In genomic region chr1:91658991-91659441, GRCm38 (mm10) we compare ENCODE assay signal across 23 mouse cellular contexts.
DNase-seq lines count a peak whose midpoint lies in the region; ATAC-seq and TF ChIP-seq lines count a peak whose summit lies in the region.
"Had no signal": no experiment of that assay in that cellular context is flagged by ENCODE, and none has a peak within 500 bp of the region (broad histone marks: within the 10 kb centered on the region; RNA-seq: fewer than 3 reads in every experiment).

No protein-coding gene starts in this region.

- H3K4me2 ChIP-seq in heart, embryonic 16.5 days (ENCODE audit: low read depth, low read length), result no peak overlapping the region
- H3K4me2 ChIP-seq in embryonic facial prominence, embryonic 15.5 days (replicated peaks), result no peak overlapping the region
- H3K4me2 ChIP-seq: forebrain, embryonic 13.5 days; heart, embryonic 13.5 days; hindbrain, embryonic 13.5 days; limb, embryonic 13.5 days; liver, embryonic 15.5 days; neural tube, embryonic 13.5 days; stomach, embryonic 15.5 days had no signal

- H3K4me3 ChIP-seq in heart, embryonic 16.5 days (ENCODE audit: low read length), result no peak overlapping the region
- H3K4me3 ChIP-seq in embryonic facial prominence, embryonic 15.5 days (replicated peaks), result no peak overlapping the region
- H3K4me3 ChIP-seq in thymus, adult 2 months (ENCODE audit: control insufficient read depth, insufficient read depth, low read length), result peak overlapping the region; percentile 23
- H3K4me3 ChIP-seq: forebrain, embryonic 13.5 days; heart, embryonic 13.5 days; hindbrain, embryonic 13.5 days; limb, embryonic 13.5 days; liver, embryonic 15.5 days; myocyte; neural tube, embryonic 13.5 days; stomach, embryonic 15.5 days had no signal

- no peaks in the 10 kb centered on the region for H3K36me3 ChIP-seq in heart, embryonic 16.5 days (ENCODE audit: control insufficient read depth, insufficient read depth)
- no peaks in the 10 kb centered on the region for H3K36me3 ChIP-seq in embryonic facial prominence, embryonic 15.5 days
- H3K36me3 ChIP-seq in thymus, adult 2 months (ENCODE audit: control insufficient read depth, insufficient read depth, low read length), result no peaks in the 10 kb centered on the region
- H3K36me3 ChIP-seq: heart, embryonic 13.5 days; hindbrain, embryonic 13.5 days; limb, embryonic 13.5 days; liver, embryonic 15.5 days; neural tube, embryonic 13.5 days; stomach, embryonic 15.5 days had no signal

- ATAC-seq in heart, embryonic 16.5 days (replicated peaks; ENCODE audit: extremely low read depth, insufficient read depth, low FRiP score), result peak; percentile 58
- ATAC-seq in embryonic facial prominence, embryonic 15.5 days (ENCODE audit: insufficient number of reproducible peaks, low FRiP score, low TSS enrichment, low read depth), result peak; percentile 67
- ATAC-seq: CD4-positive, CD25-positive, alpha-beta regulatory T cell, adult 4 months; forebrain, embryonic 13.5 days; lung, postnatal 0 days; midbrain, embryonic 16.5 days had no signal

- no peaks in the 10 kb centered on the region for H3K9me3 ChIP-seq in heart, embryonic 16.5 days (replicated peaks; ENCODE audit: control insufficient read depth, low read length)
- H3K9me3 ChIP-seq in embryonic facial prominence, embryonic 15.5 days (replicated peaks), result no peaks in the 10 kb centered on the region
- H3K9me3 ChIP-seq: forebrain, embryonic 13.5 days; heart, embryonic 13.5 days; hindbrain, embryonic 13.5 days; limb, embryonic 13.5 days; liver, embryonic 15.5 days; neural tube, embryonic 13.5 days; stomach, embryonic 15.5 days had no signal

- TF ChIP-seq CTCF in thymus, adult 2 months (IDR thresholded peaks at IDR 0.05; ENCODE audit: borderline replicate concordance, control insufficient read depth, extremely low read depth, insufficient read depth, low read length, poor library complexity), result no peak

- no peak overlapping the region for H3K27ac ChIP-seq in heart, embryonic 16.5 days (ENCODE audit: low read length)
- peak overlapping the region; percentile 61 for H3K27ac ChIP-seq in embryonic facial prominence, embryonic 15.5 days (replicated peaks)
- H3K27ac ChIP-seq in thymus, adult 2 months (ENCODE audit: control insufficient read depth, insufficient read depth, low read length), result peak overlapping the region; percentile 82
- H3K27ac ChIP-seq: forebrain, embryonic 13.5 days; heart, embryonic 13.5 days; hindbrain, embryonic 13.5 days; kidney, postnatal 0 days; limb, embryonic 13.5 days; liver, embryonic 15.5 days; macrophage; neural tube, embryonic 13.5 days; stomach, embryonic 15.5 days had no signal

- no peak for TF ChIP-seq POLR2A in thymus, adult 2 months (IDR thresholded peaks at IDR 0.05; ENCODE audit: control insufficient read depth, extremely low read depth, insufficient read depth, low read length, poor library complexity)

- no peaks in the 10 kb centered on the region for H3K4me1 ChIP-seq in heart, embryonic 16.5 days (ENCODE audit: control insufficient read depth, insufficient read depth, low read length)
- H3K4me1 ChIP-seq in embryonic facial prominence, embryonic 15.5 days, result peaks cover 12% of the 10 kb centered on the region
- peaks cover 42% of the 10 kb centered on the region for H3K4me1 ChIP-seq in thymus, adult 2 months (replicated peaks; ENCODE audit: control insufficient read depth, insufficient read depth, low read length)
- H3K4me1 ChIP-seq: forebrain, embryonic 13.5 days; heart, embryonic 13.5 days; hindbrain, embryonic 13.5 days; liver, embryonic 15.5 days; neural tube, embryonic 13.5 days had no signal

- H3K9ac ChIP-seq in heart, embryonic 16.5 days (ENCODE audit: low read length), result no peak overlapping the region
- no peak overlapping the region for H3K9ac ChIP-seq in embryonic facial prominence, embryonic 15.5 days
- H3K9ac ChIP-seq: forebrain, embryonic 13.5 days; heart, embryonic 13.5 days; hindbrain, embryonic 13.5 days; limb, embryonic 13.5 days; liver, embryonic 15.5 days; neural tube, embryonic 13.5 days; stomach, embryonic 15.5 days had no signal

- no peak for DNase-seq in heart, postnatal 4 days
- DNase-seq in thymus, adult 2 months, result peak; percentile 63
- peak; percentile 69 for DNase-seq in thymus, postnatal 4 days
- no peak for DNase-seq in urinary bladder, postnatal 25 days (ENCODE audit: low spot score)
- DNase-seq in ovary, postnatal 10 days (ENCODE audit: low spot score), result no peak
- DNase-seq: adrenal gland, postnatal 25 days; cerebellum, postnatal 10 days; kidney, adult 2 months had no signal

- 87% methylated on average over 13 of the region's 15 CpGs for WGBS in heart, embryonic 16.5 days
- WGBS in embryonic facial prominence, embryonic 15.5 days, result 43% methylated on average over 15 of the region's 15 CpGs
- 13% methylated on average over 15 of the region's 15 CpGs for WGBS in thymus, adult 2 months

- H3K27me3 ChIP-seq in heart, embryonic 16.5 days (ENCODE audit: control insufficient read depth, insufficient read depth, low read length), result no peaks in the 10 kb centered on the region
- H3K27me3 ChIP-seq in embryonic facial prominence, embryonic 15.5 days, result no peaks in the 10 kb centered on the region
- no peaks in the 10 kb centered on the region for H3K27me3 ChIP-seq in thymus, adult 2 months (ENCODE audit: control insufficient read depth, insufficient read depth, low read length)
- H3K27me3 ChIP-seq: forebrain, embryonic 13.5 days; heart, embryonic 13.5 days; hindbrain, embryonic 13.5 days; limb, embryonic 13.5 days; liver, embryonic 15.5 days; neural tube, embryonic 13.5 days; stomach, embryonic 15.5 days had no signal

Comparison
In these comparisons a context has a peak if more than half of its experiments do, and no peak if none do; other contexts are left out.
1. DNase-seq: peak in thymus, adult 2 months (single experiment) and thymus, postnatal 4 days (single experiment); none in heart, postnatal 4 days (single experiment), urinary bladder, postnatal 25 days (single experiment) and ovary, postnatal 10 days (single experiment).